Mouse (Mus musculus) frontal cortex, adult (tissue): Measurements from ENCODE around the gene Gmfg.

Source experiments
- ATAC-seq: cut with Nextera tagmentation; 2 replicates; pipeline ENCODE4 v1.9.2; 2017; ENCODE audit warnings: mild to moderate bottlenecking, moderate library complexity, mixed read lengths; ENCODE audit not compliant: low TSS enrichment

Gene Gmfg

DNA sequence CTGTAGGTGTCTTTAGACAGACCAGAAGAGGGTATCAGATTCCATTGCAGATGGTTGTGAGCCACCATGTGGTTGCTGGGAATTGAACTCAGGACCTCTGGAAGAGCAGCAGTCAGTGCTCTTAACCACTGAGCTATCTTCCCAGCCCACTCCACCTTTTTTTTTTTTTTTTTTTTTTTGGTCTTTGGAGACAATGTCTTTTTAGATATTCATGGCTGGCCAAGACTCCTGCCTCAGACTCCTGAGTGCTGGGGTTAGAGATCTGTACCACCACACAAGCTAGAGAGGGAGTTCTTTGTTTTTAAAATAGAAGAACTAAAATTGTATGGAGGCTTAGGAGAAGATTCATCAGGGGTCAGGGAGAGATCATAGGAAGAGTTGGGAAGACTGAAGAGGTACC, 717 bp downstream of the Gmfg start:
- ATAC-seq, result no peak

DNA sequence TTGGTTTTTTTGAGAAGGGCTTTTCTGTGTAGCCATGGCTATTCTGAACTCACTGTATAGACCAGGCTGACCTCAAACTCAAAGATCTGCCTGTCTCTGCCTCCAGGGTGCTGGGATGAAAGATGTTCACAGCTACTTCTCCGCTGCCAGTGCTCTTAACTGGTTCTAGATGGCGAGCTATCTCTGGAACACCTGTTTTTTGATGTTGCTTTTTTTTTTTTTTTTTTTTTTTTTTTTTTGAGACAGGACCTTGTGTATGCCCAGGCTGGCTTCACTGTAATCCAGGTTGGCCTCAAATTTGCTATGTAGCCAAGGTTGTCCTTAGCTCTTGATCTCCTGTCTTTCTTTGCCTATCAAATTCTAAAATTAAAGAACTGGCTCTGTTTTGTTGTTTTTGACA, 1.5 kb downstream of the Gmfg start:
- ATAC-seq, result no peak

DNA sequence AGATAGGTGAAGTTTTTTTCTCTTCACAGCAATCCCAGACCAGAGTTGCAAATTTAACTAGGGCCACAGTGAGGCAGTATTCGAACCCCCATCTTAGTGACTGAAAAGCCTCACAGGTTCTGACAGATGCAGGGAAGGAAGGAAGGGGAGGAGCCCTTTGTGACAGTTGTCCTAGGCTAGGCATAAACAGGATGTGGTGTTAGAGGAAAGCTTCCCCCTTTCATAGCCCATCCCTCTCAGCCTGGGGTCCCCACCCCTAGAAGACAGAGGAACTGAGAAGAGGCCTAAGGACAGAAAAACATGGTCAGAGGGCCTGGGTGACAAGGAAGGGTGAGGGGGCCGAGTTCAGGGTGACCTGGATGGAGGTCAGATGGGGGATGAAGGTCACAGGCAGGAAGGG, 3.5 kb downstream of the Gmfg start:
- ATAC-seq, result no peak

DNA sequence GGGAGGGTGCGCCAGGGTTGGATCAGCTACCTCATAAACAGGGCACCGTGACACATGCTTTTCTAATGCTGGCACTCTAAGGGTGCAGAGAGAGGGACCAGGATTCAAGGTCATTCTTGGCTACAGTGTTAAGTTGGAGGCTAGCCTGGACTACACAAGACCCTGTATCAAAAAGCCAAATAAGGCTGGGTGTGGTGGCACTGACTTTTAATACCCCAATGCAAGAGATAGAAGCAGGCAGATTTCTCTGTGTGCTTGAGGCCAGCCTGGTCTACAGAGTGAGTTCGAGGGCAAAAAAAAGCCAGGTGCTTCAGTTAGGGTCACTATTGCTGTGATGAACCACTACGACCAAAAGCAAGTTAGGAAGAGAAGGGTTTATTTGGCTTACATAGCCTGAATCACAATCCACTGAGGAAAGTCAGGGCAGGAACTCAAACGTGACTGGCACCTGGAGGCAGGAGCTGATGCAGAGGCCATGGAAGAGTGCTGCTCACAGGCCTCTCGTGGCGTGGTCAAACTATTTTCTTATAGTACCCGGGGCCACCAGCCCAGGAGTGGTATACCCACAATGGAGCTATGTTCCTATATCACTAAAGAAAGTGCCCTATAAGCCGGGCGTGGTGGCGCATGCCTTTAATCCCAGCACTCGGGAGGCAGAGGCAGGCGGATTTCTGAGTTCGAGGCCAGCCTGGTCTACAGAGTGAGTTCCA, 4.7 kb downstream of the Gmfg start:
- ATAC-seq, result no peak

DNA sequence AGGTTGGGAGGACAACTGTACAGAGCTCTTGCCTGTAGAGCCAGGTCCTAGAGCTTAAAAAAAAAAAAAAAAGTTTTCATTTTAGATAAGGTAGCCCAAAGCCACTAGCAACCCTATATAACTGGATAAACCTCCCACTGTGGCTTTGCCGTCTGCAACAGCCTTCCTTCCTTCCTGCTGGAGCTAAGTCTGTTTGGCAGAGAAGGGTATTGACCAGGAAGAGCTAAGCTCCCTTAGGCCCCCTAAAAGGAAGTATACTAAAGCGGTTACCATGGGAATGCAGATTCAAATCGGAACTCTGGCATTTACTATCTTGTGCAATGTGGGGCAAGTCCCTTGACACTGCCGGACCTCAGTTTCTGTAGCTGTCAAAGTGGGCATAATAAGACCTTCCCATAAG, 5.4 kb downstream of the Gmfg start:
- no peak for ATAC-seq

DNA sequence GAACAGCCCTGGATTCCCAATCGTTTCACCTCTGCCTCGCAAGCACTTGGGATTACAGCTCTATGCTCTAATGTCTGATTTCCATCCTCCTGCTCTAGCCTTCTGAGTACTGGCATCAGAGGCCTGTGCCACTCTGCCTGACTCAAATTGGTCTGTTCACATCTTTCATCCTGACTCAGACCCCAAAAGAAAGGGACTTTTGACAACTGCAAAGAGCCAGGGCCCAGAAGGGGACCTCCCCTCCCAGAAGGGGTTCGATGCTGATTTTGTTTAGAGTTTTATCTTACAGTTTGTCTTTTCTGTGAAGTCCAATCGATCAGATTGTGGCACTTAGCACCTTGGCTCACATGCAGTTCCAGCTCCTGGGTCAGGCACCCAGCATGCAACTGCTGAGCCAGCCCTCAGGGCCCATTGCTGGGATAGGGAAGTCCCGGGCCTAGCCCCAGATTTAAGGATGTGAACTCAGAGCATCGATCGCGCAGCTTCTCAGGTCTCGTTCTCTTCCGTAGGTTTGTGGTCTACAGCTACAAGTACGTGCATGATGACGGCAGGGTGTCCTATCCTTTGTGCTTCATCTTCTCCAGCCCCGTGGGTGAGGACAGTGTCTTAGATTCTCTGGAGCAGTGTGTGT, 7.2 kb downstream of the Gmfg start:
- ATAC-seq, result no peak

DNA sequence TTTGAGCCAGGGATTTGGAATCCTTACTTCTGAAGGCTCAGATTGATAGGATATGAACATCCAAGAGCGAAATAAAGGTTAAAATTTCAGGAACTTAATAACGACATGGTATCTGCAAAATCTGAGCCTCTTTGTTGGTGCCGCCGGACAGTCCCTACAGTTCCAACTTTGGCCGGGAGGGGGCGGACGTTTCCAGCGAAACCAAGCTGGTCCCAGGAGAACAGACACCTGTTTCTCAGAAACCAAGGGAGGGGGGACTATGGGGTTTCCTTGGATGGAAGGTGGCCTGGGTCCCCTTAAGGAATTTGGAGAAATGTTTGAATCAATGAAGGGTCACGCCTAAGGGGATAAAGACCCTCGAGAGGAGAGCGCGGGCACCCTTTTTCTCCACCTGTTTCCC, 9.2 kb downstream of the Gmfg start:
- ATAC-seq, result no peak

DNA sequence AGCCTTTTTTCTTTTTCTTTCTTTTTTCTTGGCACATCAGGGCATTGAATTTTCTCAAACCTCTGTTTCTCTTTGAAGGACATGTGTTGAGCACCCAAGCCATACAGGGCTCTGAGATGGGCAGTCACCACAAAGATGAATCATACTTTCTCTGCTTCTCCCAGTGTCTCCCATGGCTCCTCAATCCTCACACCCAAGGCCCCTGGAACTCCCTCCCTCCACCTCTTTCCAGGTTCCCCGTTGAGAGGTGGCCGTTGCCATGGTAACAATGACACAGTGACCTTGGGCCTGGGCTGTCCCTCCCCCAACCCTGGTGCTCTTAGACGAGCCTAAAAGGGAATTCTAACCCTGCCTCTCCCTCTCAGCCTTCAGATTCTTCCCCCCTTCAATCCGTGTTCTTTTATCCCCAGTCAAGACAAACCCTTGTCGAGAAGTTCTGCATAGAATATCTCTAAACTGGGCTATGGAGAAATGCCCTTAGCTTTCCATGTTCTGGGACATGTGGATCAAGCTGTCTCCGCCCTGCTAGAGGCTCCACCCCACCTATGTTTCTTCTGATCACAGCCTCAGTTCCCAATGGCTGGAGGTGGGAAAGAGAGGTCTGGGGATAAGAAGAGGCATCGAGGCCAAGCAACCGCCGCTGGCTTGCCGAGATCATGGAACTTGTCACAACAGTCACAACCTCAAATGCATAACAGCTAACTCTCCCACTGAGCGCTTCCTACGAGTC, 10.0 kb downstream of the Gmfg start:
- no peak for ATAC-seq

DNA sequence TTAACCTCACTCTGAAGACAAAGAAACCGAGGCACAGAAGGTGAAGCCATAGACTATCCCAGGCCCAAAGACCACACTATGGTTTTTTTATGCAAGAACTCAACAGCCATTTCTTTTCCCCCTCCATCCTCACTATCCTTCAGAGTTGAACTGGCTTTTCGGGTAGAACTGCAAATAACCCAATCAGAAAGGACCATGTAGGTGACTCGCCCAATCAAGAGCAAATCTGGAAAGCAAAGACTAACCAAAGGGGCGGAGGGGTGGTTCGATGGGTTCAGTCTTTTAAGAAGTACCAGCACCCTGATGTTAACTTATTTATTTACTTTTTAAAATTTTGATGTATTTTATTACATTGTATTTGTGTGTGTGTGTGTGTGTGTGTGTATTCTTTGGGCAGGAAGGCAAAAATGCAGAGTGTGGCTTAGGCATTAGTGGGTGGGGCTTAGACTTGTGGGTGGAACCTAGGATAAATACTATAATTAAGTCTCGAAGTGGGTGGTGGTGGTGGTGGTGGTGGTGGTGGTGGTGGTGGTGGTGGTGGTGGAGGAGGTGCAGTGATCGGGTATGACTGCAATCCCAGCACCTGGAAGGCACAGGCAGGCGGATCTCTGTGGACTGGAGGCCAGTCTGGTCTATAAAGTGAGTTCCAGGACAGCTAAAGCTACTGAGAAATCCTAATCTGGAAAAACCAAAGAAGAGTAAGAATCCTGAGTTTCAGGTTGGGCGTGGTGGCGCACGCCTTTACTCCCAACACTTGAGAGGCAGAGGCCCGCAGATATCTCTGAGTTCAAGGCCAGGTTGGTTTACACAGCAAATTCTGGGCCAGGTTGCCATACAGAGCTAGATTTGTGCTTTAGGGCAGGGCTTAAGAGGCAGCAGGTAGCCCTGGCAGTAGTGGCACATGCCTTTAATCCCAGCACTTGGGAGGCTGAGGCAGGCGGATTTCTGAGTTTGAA, 10.9 kb downstream of the Gmfg start:
- ATAC-seq, result no peak

DNA sequence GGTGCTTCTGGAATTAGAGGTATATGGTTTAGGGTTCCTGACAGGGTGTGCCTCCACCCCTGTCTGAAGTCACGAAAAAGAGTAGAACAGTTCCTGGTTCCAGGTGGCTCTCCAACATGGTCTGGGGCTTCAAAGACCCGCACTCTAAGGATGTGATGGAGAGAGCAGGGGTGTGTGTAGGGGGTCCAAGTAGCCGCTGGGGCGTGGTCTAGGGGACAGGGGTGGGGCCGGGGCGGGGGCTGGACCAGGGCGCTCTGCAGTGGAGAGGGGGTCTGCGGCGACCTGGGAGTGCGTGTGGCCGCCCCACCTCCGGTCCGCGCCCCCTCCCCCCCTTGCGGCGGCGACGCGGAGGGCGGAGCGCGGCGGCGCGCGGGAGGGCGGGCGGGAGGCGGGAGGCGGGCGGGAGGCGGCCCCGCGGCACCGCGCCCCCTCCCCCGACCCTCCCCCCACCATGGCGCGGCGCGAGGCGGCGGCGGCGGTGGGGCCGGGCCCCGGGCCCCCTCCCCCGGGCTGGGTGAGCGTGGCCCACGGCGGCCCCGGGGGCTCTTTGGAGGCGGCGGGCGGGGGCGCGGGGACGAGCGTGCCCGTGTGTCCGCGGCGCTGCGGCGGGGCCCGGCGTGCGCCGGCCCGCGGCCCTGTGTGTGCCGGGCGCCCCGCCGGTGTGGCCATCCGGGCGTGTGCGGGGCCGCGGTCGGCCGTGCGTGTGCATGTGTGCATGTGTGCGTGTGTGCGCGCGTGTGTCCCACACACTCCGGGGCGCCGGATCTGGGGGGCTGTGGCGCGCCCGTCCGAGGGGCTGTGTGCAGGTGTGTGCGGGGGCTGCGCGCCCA, 14.5 kb downstream of the Gmfg start, which contains the start of gene Lrfn1:
Lrfn1 (plus strand) TSS at position 450 of the 830 bp plus-strand sequence.
- ATAC-seq, result no peak; the same call in 1 of the 2 replicates

DNA sequence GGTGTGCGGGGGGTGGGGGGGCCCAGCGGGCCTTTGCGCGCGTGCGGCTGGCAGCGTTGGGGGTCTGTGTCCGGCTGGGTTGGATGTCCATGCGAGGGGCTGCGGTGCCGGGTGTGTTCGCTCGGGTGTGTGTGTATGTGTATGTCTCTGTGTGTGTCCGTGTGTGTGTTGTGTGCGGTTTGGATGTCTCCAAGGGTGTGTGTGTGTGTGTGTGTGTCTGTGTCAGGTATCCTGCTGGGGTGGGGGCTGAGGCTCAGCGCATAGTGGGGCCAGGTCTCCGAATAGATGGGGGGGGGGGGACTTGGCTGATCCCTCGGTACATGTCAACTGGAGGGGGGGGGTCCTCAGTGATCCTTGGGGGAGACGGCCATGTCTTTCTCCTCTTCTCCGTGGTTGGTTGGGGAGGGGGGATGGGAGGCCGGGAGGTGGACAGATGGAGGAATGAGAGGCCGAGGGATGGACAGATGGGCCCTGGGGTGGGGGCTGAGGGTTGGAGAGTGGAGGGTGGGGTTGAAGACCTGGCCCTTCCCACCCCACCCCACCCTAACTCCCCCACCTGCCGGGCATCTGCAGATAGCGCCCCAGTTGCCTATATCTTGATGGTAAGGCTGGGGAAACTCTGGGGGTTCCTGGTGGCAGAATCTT, 15.2 kb downstream of the Gmfg start:
- no peak for ATAC-seq

DNA sequence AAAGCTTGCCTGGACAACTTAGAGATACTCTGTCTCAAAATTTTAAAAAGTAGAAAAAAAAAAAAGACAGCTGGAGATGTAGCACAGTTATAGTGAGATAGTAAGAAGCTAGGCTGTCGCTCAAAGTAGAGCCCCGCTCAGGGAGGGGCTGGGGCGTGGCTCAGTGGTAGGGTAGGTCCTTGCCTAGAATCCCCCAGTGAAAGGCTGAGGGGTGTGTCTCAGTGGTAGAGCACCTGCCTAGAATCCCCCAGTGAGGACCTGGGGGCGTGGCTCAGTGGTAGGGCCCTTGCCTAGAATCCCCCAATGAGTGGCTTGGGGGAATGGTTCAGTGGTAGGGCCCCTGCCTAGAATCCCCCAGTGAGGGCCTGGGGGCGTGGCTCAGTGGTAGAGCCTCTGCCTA, 23.1 kb downstream of the Gmfg start:
- ATAC-seq, result no peak

DNA sequence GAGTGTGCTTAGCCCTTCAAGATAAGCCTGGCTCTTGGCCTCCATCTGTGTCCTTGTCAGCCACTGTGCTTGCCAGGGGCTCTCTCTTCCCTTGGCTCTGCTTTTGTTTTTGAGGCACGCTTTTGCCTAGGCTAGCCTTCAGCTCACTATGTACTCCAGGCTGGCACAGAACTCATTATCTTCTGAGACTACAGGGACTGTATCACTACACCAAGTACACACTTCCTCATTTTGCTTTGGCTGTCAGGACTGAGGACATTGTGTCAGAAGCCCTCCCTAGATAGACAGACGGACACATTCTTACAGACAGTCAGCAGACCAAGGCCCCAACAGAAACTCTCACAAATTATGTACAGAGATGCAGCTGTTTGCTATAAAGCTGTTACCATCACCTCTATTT, 25.5 kb downstream of the Gmfg start:
- ATAC-seq, result no peak

DNA sequence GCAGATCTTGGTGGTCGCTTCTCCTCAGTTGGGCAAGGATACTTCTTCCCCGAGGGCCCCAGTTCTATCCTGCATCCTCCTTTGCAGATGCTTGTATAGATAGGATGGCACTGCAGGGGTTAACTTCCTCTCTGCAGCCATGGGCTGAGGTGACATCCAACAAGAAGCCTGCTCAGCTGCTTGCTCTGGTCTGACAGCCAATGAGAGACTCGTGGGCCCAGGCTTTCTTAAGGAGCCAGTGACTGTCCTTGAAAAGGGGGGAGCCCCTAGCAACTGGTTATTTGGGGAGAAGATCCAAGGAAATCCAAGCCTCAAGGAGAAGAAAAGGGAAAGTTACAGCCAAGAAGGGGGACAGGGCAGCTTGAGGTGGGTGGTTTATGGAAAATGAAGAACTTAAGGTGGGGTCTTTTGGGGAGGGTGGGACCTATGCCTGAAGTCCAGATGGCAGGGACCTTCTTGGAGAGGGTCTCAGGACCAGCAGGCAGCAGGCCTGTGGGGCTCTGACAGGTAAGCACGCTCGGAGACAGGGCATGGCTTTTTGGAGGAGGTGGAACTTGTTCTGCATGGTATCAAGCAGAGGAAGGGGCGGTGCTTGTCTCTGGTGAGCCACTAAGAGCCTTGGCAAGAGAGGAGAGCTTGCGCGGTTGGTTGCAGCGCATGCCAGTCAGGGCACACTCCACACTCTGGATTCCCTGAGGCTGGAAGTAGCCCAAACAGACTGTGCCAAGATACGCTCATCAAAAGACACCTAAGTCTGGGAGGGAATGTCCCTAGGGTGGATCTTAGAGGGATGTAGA, 27.4 kb downstream of the Gmfg start:
- peak; percentile 98 for ATAC-seq

DNA sequence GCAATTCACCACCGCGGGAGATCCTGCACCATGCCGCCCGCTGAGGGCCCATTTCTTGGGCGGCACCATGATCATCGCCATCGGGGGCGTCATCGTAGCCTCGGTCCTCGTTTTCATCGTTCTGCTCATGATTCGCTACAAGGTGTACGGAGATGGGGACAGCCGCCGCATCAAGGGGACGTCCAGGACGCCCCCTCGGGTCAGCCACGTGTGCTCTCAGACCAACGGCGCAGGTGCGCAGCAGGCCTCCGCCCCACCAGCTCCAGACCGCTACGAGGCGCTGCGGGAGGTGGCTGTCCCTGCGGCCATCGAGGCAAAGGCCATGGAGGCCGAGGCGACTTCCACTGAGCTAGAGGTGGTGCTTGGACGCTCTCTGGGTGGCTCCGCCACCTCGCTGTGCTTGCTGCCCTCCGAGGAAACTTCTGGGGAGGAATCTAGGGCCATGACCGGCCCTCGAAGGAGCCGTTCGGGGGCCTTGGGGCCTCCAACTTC, 29.5 kb downstream of the Gmfg start:
- no peak for ATAC-seq

DNA sequence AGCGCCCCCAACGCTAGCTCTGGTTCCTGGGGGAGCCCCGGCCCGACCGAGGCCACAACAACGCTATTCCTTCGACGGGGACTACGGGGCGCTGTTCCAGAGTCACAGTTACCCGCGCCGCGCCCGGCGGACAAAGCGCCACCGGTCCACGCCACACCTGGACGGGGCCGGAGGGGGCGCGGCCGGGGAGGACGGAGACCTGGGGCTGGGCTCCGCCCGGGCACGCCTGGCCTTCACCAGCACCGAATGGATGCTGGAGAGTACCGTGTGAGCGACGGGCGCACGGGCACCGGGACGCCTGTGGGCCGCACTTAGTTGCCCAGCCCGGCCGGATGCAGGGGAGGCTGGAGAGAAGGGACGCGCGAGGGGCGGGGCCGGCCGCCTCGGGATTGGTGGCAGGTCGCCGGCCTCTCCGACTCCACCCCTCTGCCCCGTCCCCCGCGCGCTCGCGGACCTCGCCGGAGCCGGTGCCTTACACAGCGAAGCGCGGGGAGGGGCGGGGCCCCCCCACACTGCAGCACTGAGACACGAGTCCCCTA, 30.0 kb downstream of the Gmfg start:
- ATAC-seq, result no peak

DNA sequence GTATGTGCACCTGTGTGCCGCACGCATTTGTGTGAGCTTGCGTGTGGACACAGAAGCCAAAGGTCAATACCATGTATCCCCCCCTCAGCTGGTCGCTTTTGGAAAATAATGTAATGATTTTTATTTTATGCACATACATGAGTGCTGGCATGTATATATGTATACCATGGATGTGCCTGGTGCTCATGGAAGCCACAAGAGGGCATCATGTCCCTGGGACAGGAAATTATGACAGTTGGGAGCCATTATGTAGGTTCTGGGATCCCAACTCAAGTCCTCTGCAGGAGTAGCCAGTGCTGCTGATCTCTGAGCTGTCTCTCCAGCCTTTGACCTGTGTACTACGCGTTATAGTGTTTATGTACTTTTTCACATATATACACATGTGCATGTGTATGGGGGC, 38.9 kb downstream of the Gmfg start:
- ATAC-seq, result no peak

DNA sequence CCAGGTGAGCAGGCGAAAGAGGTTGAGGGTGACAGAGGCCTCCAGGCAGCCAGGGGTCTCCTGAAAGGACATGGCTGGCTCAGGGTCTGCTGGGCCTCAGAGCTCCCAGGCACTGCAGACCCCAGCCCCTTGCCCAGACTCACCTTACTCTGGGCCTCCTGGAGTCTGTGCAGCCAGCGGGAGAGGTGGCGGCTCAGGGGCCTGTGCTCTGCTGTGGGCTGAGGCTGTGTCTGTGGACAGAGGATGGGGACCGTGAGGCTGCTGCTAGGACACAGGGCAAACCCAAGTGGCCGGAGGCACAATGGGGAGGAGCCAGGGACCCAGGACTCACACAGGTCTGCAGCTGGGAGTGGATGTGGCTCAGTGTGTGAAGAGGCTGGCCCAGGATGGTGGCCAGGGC, 40.1 kb downstream of the Gmfg start:
- ATAC-seq, result no peak

DNA sequence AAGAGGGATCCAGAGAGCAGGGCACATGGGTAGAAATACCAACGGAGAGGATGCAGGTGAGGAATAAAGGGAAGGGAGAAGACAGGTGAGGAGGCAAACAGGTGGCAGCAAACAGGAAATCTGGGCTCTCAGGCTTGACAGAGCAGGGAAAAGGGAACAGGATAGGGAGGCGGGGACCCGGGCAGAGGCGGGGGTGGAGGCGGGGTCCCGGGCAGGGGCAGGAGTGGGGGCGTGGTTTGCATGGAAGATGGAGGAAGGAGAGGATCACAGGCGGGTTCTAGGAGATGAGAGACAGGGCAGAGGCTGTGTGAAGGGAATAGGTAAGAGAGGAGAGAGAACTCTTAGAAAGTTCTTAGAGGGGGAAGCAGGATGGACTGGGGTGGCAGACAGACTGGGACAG, 41.6 kb downstream of the Gmfg start:
- no peak for ATAC-seq
